Mouse (Mus musculus) cerebellum, adult 2 months (tissue): Measurements from ENCODE around the gene Rrm2.

Source experiments
- CTCF ChIP-seq: fragments of 200-500 bp; IDR thresholded peaks from 2 replicates; pipeline ENCODE4 v1.5.1; 2011; ENCODE audit warnings: low read depth, mild to moderate bottlenecking, control low read depth, low read length, moderate library complexity, borderline replicate concordance; ENCODE audit not compliant: insufficient read depth
- POLR2A ChIP-seq: fragments of 200-500 bp; IDR thresholded peaks from 2 replicates; pipeline ENCODE4 v1.6.1; 2011; ENCODE audit warnings: low read length, control low read depth, borderline replicate concordance; ENCODE audit not compliant: insufficient read depth

DNA sequence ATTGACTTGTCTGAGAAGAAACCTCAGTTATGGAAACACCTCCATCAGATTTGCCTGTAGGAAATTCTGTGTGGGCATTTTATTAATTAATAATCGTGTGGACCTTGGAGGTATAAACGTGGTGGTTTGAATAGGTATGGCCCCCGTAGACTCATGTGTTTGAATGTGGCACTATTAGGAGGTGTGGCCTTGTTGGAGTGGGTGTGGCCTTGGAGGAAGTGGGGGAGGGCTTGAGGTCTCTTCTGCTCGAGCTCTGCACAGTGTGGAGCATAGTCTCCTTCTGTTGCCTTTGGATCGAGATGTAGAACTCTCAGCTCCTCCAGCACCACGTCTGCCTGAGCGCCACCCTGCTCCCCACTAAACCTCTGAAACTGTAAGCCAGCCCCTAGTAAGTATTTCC lies 24.6 kb upstream of the Rrm2 start:
- TF ChIP-seq CTCF = no peak
- no peak for TF ChIP-seq POLR2A
